Mouse (Mus musculus) erythroblast, embryonic 14.5 days (primary cell): ENCODE results near the gene Grip1. TPM values are rescaled to one million over a fixed set of nuclear protein-coding genes. Genes with fewer than 3 reads are reported as not detected.

Experiments
- H3K27me3 ChIP-seq: 2 replicates; pipeline ENCODE4 v1.6.1; 2012; ENCODE audit warnings: inconsistent platforms; ENCODE audit not compliant: control insufficient read depth
- H3K36me3 ChIP-seq: 2 replicates; pipeline ENCODE4 v1.6.1; 2012; ENCODE audit warnings: mild to moderate bottlenecking, inconsistent platforms; ENCODE audit not compliant: control insufficient read depth
- H3K4me1 ChIP-seq: 2 replicates; pipeline ENCODE4 v1.6.1; 2012; ENCODE audit warnings: inconsistent platforms; ENCODE audit not compliant: control insufficient read depth
- H3K4me3 ChIP-seq: replicated peaks from 2 replicates; pipeline ENCODE3; 2012; ENCODE audit warnings: moderate library complexity, mild to moderate bottlenecking, inconsistent platforms
- H3K9me3 ChIP-seq: 2 replicates; pipeline ENCODE4 v1.6.1; 2012; ENCODE audit warnings: low read length, inconsistent platforms, mixed read lengths; ENCODE audit not compliant: control insufficient read depth
- GATA1 ChIP-seq: IDR thresholded peaks from 2 replicates; pipeline ENCODE4 v1.6.1; 2012; ENCODE audit warnings: low read length, inconsistent platforms, mixed read lengths
- TAL1 ChIP-seq: IDR thresholded peaks from 3 replicates; pipeline ENCODE4 v1.6.1; 2012; ENCODE audit warnings: low read length, inconsistent platforms, mixed read lengths
- polyA plus RNA-seq: library from polyadenylated mRNA; stranded (reverse); fragments of >175 nt; gene quantifications from 2 replicates; pipeline ENCODE4 v1.2.3, GENCODE M21; 2012

Gene Grip1
- polyA plus RNA-seq, 1 experiment: not detected

GRCm38 (mm10) chr10:119615240-119615885, 161.7 kb downstream of the Grip1 start:
- H3K9me3 ChIP-seq: peaks cover 29% of the 10 kb centered on the region

DNA sequence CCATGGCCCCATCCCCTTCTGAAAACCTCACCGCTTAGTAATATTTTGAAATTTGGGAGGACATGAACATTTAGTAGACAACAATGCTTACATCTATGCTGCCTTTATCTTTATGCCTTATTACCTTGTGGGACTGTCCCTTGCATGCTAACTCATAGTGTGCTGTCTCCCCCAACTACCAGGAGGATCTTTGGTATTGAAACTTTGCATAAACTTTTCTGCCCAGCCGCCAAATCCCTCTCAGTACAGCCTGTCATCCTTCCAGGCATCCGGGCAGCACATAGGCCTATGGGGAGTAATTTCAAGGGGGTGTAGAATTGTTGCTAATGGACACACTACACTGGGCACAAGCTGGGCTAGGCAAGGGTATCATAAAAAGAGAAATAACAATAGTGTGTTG, 162.4 kb downstream of the Grip1 start:
- TF ChIP-seq TAL1: no peak
- no peak for TF ChIP-seq GATA1
- Histone ChIP-seq H3K36me3 (no peaks in the 10 kb centered on the region), H3K9me3 (peaks cover 36% of the 10 kb centered on the region), H3K4me1 (no peaks in the 10 kb centered on the region), H3K4me3 (no peak overlapping the region), H3K27me3 (no peaks in the 10 kb centered on the region)

More at GRCm38 (mm10) chr10:119615240-119615885, 161.7 kb downstream of the Grip1 start:
- Histone ChIP-seq H3K27me3 (no peaks in the 10 kb centered on the region), H3K4me3 (no peak overlapping the region), H3K36me3 (no peaks in the 10 kb centered on the region), H3K4me1 (no peaks in the 10 kb centered on the region)
- TF ChIP-seq GATA1 (no peak), TAL1 (no peak)

DNA sequence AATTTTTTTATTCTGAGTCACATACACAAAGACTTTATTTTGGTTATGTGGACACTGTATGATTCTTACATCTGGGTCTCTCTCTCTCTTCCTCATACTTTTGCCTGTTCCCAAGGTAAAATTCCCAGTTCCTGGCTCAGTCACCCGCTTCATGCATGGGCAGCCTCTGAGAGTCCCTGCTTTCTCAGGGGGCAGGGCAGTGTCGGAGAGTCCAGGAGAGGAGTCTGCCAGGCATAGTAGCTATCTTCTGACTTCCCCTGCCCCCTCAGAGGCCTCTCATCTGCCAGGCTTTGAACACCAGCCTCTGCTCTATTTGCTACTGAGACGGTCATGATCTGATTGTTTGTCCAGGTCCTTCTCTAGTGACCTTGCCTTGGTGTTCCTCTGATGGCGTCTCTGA, 175.0 kb downstream of the Grip1 start:
- H3K4me1 ChIP-seq: no peaks in the 10 kb centered on the region
- no peaks in the 10 kb centered on the region for H3K27me3 ChIP-seq
- no peaks in the 10 kb centered on the region for H3K36me3 ChIP-seq
- H3K4me3 ChIP-seq: no peak overlapping the region
- TF ChIP-seq TAL1 (no peak), GATA1 (no peak)
- peaks cover 8% of the 10 kb centered on the region; the same call in 1 of the 2 replicates for H3K9me3 ChIP-seq

DNA sequence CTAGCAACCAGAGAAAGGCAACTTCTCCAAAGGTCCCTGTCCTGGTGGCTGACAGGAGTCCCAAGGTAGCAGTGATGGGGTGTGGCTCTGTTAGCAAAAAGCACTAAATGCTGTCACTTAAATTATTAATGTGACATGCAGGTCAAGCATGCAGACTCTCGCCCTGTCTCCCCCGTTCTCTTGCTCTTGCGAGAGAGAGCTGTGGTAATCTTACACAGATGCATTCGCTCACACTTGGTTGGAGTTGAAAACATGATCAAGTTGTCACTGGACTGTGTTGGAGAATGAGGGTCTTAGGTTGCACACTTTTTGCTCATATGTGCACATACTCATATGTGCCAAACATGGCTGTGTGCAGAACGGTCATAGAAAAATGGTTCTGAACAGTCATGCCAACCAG, 176.8 kb downstream of the Grip1 start:
- H3K9me3 ChIP-seq: peaks cover 13% of the 10 kb centered on the region; the same call in 1 of the 2 replicates
- no peak for TF ChIP-seq TAL1
- no peak for TF ChIP-seq GATA1
- H3K36me3 ChIP-seq: no peaks in the 10 kb centered on the region
- no peaks in the 10 kb centered on the region for H3K4me1 ChIP-seq
- no peak overlapping the region for H3K4me3 ChIP-seq
- H3K27me3 ChIP-seq: no peaks in the 10 kb centered on the region

- no peaks in the 10 kb centered on the region for H3K4me1 ChIP-seq
- H3K9me3 ChIP-seq: peaks cover 20% of the 10 kb centered on the region
- H3K27me3 ChIP-seq: no peaks in the 10 kb centered on the region
- H3K4me3 ChIP-seq: no peak overlapping the region
- no peaks in the 10 kb centered on the region for H3K36me3 ChIP-seq
- TF ChIP-seq GATA1: no peak
- no peak for TF ChIP-seq TAL1
Measured at GRCm38 (mm10) chr10:119631966-119632365, 178.3 kb downstream of the Grip1 start.

DNA sequence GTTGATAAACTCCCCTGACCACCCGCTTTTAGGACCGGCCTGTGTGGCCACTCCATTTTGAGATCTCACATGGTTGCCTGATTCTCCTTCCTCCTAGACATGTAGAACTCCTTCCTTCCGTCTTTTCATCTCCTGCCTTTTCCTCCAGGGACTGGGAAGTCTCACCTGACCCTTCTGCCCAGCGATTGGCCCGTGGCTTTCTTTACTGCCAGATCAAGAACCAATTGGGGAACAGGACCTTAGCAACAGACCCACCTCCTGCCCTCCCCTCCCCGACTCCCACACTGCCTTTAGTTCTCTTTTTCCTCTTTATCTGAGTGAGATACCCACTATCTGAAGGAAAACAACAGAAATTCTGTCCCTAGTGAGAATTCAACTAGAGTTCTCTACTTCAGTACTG, 180.9 kb downstream of the Grip1 start:
- Histone ChIP-seq H3K36me3 (no peaks in the 10 kb centered on the region), H3K4me3 (no peak overlapping the region), H3K4me1 (no peaks in the 10 kb centered on the region), H3K9me3 (peaks cover 21% of the 10 kb centered on the region), H3K27me3 (no peaks in the 10 kb centered on the region)
- no peak for TF ChIP-seq GATA1
- TF ChIP-seq TAL1: no peak

GRCm38 (mm10) chr10:119640534-119640933, 186.9 kb downstream of the Grip1 start:
- H3K4me3 ChIP-seq: no peak overlapping the region
- TF ChIP-seq GATA1 (no peak), TAL1 (no peak)
- H3K36me3 ChIP-seq: no peaks in the 10 kb centered on the region
- peaks cover 18% of the 10 kb centered on the region for H3K9me3 ChIP-seq
- H3K27me3 ChIP-seq: no peaks in the 10 kb centered on the region
- no peaks in the 10 kb centered on the region for H3K4me1 ChIP-seq

- Histone ChIP-seq H3K9me3 (peaks cover 15% of the 10 kb centered on the region), H3K36me3 (no peaks in the 10 kb centered on the region), H3K4me1 (no peaks in the 10 kb centered on the region), H3K4me3 (no peak overlapping the region), H3K27me3 (no peaks in the 10 kb centered on the region)
- TF ChIP-seq TAL1: no peak
Measured at GRCm38 (mm10) chr10:119641011-119641410, 187.4 kb downstream of the Grip1 start.

DNA sequence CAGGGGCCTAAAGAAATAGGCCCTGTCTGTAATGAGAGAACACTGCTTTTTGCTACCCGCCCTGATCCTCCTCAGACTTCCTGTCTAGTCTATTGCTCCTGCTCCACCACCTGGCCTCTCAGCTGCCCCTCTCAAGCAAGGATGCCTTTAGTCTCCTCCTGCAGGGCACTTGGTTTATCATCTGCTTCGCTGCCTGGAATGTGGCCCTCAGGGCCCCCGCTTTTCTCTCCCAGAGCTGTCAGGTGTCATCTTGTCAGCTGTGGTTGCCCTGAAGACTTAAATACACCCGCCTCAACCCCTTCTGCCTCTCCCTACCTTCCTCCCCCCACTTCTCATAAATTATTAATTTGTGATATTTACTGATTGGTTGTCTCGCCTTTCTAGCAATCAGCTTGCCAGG, 190.7 kb downstream of the Grip1 start:
- Histone ChIP-seq H3K36me3 (no peaks in the 10 kb centered on the region), H3K9me3 (peaks cover 11% of the 10 kb centered on the region), H3K27me3 (no peaks in the 10 kb centered on the region), H3K4me3 (no peak overlapping the region), H3K4me1 (no peaks in the 10 kb centered on the region)
- no peak for TF ChIP-seq TAL1
- no peak for TF ChIP-seq GATA1
